Mouse (Mus musculus) MEL (cell line): ENCODE data around the gene Tex101. TPM values are rescaled to one million over a fixed set of nuclear protein-coding genes. Genes with fewer than 3 reads are reported as not detected.
"Not testable (repeated sequence)": the region's sequence is repeated elsewhere in the genome, so short reads cannot be mapped to it uniquely, and the experiment has no call there.

Experiments used
- DNase-seq: peaks from one replicate; pipeline ENCODE4 v3.0.0; 2011; ENCODE audit warnings: low read depth, low spot score
- H3K27ac ChIP-seq: 2 replicates; pipeline ENCODE4 v1.5.1; 2012; ENCODE audit warnings: low read depth, mild to moderate bottlenecking, control low read depth, low read length, moderate library complexity; ENCODE audit not compliant: control insufficient read depth
- H3K27me3 ChIP-seq, 2 experiments: fragments of 150-350 bp in 1 of 2; sonication (generic) in 1 of 2; 2 replicates each; pipeline ENCODE4 v1.6.1; 2012; ENCODE audit warnings: low read length in 2 of 2, mild to moderate bottlenecking in 2 of 2, improper control_type of control experiment in 1 of 2, moderate library complexity in 1 of 2; ENCODE audit not compliant: insufficient read depth in 2 of 2, control insufficient read depth in 1 of 2
- H3K36me3 ChIP-seq, 2 experiments: 2 replicates each; pipeline ENCODE4 v1.6.1; 2012 to 2014; ENCODE audit warnings: low read length in 2 of 2, improper control_type of control experiment in 1 of 2, inconsistent platforms in 1 of 2, mild to moderate bottlenecking in 1 of 2; ENCODE audit not compliant: insufficient read depth in 2 of 2, control insufficient read depth in 1 of 2
- H3K4me1 ChIP-seq, 2 experiments: fragments of 150-350 bp in 1 of 2; sonication (generic) in 1 of 2; 2 replicates each; pipeline ENCODE4 v1.6.1; 2012; ENCODE audit warnings: low read length in 2 of 2, improper control_type of control experiment in 1 of 2, mild to moderate bottlenecking in 1 of 2; ENCODE audit not compliant: insufficient read depth in 2 of 2, control insufficient read depth in 1 of 2
- H3K4me3 ChIP-seq, 2 experiments: fragments of 150-350 bp in 1 of 2; sonication (generic) in 1 of 2; 2 replicates each; pipeline ENCODE4 v1.5.1; 2012; ENCODE audit warnings: low read depth in 2 of 2, low read length in 2 of 2, mild to moderate bottlenecking in 2 of 2, moderate library complexity in 2 of 2, control low read depth in 1 of 2, improper control_type of control experiment in 1 of 2; ENCODE audit not compliant: control insufficient read depth in 1 of 2, insufficient read depth in 1 of 2
- H3K79me2 ChIP-seq: 2 replicates; pipeline ENCODE4 v1.6.1; 2012; ENCODE audit warnings: mild to moderate bottlenecking, low read length, moderate library complexity; ENCODE audit not compliant: control insufficient read depth, poor library complexity, insufficient read depth
- H3K9ac ChIP-seq: 2 replicates; pipeline ENCODE4 v1.6.1; 2012; ENCODE audit warnings: low read depth, mild to moderate bottlenecking, control low read depth, low read length, moderate library complexity; ENCODE audit not compliant: control insufficient read depth, poor library complexity, severe bottlenecking
- H3K9me3 ChIP-seq: fragments of 150-350 bp; sonication (generic); replicated peaks from 2 replicates; pipeline ENCODE4 v1.6.1; 2012; ENCODE audit warnings: mild to moderate bottlenecking, low read length, improper control_type of control experiment, moderate library complexity; ENCODE audit not compliant: insufficient read depth
- CTCF ChIP-seq, 3 experiments: IDR thresholded peaks in 2 of 3; conservative IDR thresholded peaks in 1 of 3; 2 replicates each; pipeline ENCODE4 v1.5.1; 2011 to 2012; ENCODE audit warnings: low read length in 3 of 3, low read depth in 2 of 3, mild to moderate bottlenecking in 2 of 3, improper control_type of control experiment in 1 of 3, inconsistent platforms in 1 of 3, mixed read lengths in 1 of 3, moderate library complexity in 1 of 3; ENCODE audit not compliant: control insufficient read depth in 1 of 3, insufficient read depth in 1 of 3, poor library complexity in 1 of 3, severe bottlenecking in 1 of 3
- MAX ChIP-seq: IDR thresholded peaks from 2 replicates; pipeline ENCODE4 v1.6.1; 2011; ENCODE audit warnings: low read length, improper control_type of control experiment
- POLR2AphosphoS2 ChIP-seq: IDR thresholded peaks from 2 replicates; pipeline ENCODE4 v1.6.1; 2011; ENCODE audit warnings: low read length, improper control_type of control experiment
- POLR2AphosphoS5 ChIP-seq: IDR thresholded peaks from 2 replicates; pipeline ENCODE4 v1.6.1; 2012; ENCODE audit warnings: low read depth, borderline replicate concordance, mild to moderate bottlenecking, inconsistent platforms, low read length, moderate library complexity, mixed read lengths
- RAD21 ChIP-seq: IDR thresholded peaks from 2 replicates; pipeline ENCODE4 v1.6.1; 2011; ENCODE audit warnings: mild to moderate bottlenecking, low read depth, low read length, improper control_type of control experiment
- SMC3 ChIP-seq: IDR thresholded peaks from 2 replicates; pipeline ENCODE4 v1.6.1; 2011; ENCODE audit warnings: low read depth, low read length, improper control_type of control experiment
- TAL1 ChIP-seq: IDR thresholded peaks from 2 replicates; pipeline ENCODE4 v1.6.1; 2012; ENCODE audit warnings: mild to moderate bottlenecking, inconsistent platforms, low read length, moderate library complexity, mixed read lengths
- UBTF ChIP-seq: IDR thresholded peaks from 2 replicates; pipeline ENCODE4 v1.6.1; 2012; ENCODE audit warnings: low read depth, mild to moderate bottlenecking, inconsistent platforms, low read length, improper control_type of control experiment, moderate library complexity, borderline replicate concordance; ENCODE audit not compliant: insufficient read depth
- ZMIZ1 ChIP-seq: IDR thresholded peaks from 2 replicates; pipeline ENCODE4 v1.6.1; 2012; ENCODE audit warnings: low read depth, mild to moderate bottlenecking, inconsistent platforms, low read length, improper control_type of control experiment, moderate library complexity
- polyA plus RNA-seq, 2 experiments: library from polyadenylated mRNA; stranded (reverse) in 1 of 2; unstranded in 1 of 2; fragments of >175 nt in 1 of 2; fragments of >200 nt in 1 of 2; gene quantifications; 2 replicates each; pipeline versions ENCODE4 v1.2.1 to v1.2.4; 2012; ENCODE audit warnings: low replicate concordance in 2 of 2, low read depth in 1 of 2; ENCODE audit not compliant: insufficient read length in 2 of 2, insufficient read depth in 1 of 2, missing spikeins in 1 of 2
- total RNA-seq: library from RNA; depleted of rRNA; stranded (reverse); fragments of 300-350 nt; gene quantifications from 2 replicates; pipeline ENCODE4 v1.2.3, GENCODE M21; 2012; rRNA removed

Tex101 gene
- total and polyA plus RNA-seq, 3 experiments, result 0.08 to 0.15 TPM; not detected in 1

DNA sequence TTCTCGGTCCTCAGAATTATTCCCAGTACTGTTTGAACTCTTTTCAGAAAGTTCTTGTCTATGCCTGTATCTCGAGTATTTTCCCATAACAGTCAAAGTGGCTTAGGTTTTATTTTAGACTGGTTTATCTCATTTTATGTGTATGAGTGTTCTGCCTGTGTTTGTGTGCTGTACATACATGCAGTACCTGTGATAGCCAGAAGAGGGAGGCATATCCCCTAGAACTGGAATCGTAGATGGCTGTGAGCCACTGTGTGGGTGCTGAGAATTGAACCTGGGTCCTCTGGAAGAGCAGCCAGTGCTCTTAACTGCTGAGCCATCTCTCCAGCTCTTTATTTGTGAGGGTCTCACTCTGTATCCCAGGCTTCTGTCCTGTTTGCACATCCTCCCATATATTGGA is 55.3 kb downstream of the Tex101 start:
- H3K27me3 ChIP-seq, result no peaks in the 10 kb centered on the region
- H3K79me2 ChIP-seq, result no peaks in the 10 kb centered on the region
- no peaks in the 10 kb centered on the region for H3K9me3 ChIP-seq
- H3K9ac ChIP-seq, result no peak overlapping the region
- H3K4me3 ChIP-seq, result no peak overlapping the region
- peaks cover 1 to 15% of the 10 kb centered on the region in 2 experiments for H3K36me3 ChIP-seq
- H3K4me1 ChIP-seq, result peaks cover 0 to 20% of the 10 kb centered on the region in 2 experiments; a peak in 2 of 4 replicates
- H3K27ac ChIP-seq, result no peak overlapping the region
- DNase-seq, result peak; percentile 54
- TF ChIP-seq MAX, result no peak
- peak; percentile 33 for TF ChIP-seq RAD21
- TF ChIP-seq SMC3, result peak; percentile 28; the same call in 1 of the 2 replicates
- peak; percentile 32 to 74 (median 56); a peak in 5 of 6 replicates for TF ChIP-seq CTCF (IDR thresholded peaks at IDR 0.05 in 2 of 3, conservative IDR thresholded peaks at IDR 0.05 in 1 of 3; ENCODE audit: control insufficient read depth in 1 of 3, insufficient read depth in 1 of 3, low read depth in 2 of 3, low read length in 3 of 3, poor library complexity in 1 of 3, severe bottlenecking in 1 of 3)
- TF ChIP-seq, all 39 proteins: peak for 3

DNA sequence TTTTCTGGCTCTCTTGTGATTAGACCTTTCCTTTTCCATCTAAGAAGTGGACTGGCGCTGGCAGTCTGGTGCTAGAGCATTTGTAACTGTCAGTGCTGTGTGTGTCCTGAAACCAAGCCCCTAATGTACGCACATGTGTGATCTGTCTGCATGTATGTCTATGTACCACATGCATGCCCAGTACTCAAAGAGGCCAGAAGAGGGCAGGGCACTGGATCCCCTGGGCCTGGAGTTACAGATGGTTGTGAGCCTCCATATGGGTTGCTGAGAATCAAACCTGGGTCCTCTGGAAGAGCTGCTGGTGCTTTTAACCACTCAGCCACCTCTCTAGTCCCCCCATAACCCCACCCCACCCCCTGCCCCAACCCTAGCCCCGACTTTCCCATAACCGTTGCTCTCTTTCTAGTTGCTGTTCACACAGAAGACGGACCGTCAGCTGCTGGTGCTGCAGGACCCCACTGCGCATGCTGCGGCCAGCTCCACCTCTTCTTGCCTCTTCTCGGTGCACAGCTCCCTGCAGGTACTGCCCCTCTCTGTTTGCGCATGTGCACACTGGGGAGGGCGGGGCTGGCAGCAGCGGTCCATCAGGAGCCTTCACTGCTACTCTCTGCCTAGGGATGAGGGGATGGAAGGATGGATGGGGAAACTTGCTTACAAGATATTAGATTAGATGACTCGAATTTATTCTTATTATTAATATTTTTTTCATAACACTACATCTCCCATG is 56.6 kb downstream of the Tex101 start:
- no peak for TF ChIP-seq POLR2AphosphoS5
- TF ChIP-seq ZMIZ1, result no peak
- no peak for TF ChIP-seq POLR2AphosphoS2
- peak; percentile 20 to 27 (median 22); a peak in 2 of 6 replicates for TF ChIP-seq CTCF (IDR thresholded peaks at IDR 0.05 in 2 of 3, conservative IDR thresholded peaks at IDR 0.05 in 1 of 3; ENCODE audit: control insufficient read depth in 1 of 3, insufficient read depth in 1 of 3, low read depth in 2 of 3, low read length in 3 of 3, poor library complexity in 1 of 3, severe bottlenecking in 1 of 3)
- no peak for TF ChIP-seq TAL1
- TF ChIP-seq UBTF, result no peak
- H3K27me3 ChIP-seq, result no peaks in the 10 kb centered on the region
- H3K9ac ChIP-seq, result no peak overlapping the region
- no peaks in the 10 kb centered on the region for H3K9me3 ChIP-seq
- H3K4me1 ChIP-seq, result peaks cover 0 to 27% of the 10 kb centered on the region in 2 experiments; a peak in 2 of 4 replicates
- no peaks in the 10 kb centered on the region for H3K79me2 ChIP-seq
- no peak overlapping the region for H3K4me3 ChIP-seq
- no peak for DNase-seq
- H3K27ac ChIP-seq, result no peak overlapping the region
- peaks cover 1 to 17% of the 10 kb centered on the region in 2 experiments for H3K36me3 ChIP-seq

DNA sequence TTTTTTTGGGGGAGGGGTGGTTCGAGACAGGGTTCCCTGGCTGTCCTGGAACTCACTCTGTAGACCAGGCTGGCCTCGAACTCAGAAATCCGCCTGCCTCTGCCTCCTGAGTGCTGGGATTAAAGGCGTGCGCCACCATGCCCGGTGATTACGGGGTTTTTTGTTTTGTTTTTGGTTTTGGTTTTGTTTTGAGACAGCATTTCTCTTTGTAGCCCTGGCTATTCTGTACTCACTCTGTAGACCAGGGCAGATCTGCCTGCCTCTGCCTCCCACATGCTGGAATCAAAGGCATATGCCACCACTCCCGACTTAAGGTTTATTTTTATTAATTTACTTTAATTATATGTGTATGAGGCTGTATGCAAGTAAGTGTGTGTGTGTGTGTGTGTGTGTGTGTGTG is 58.1 kb downstream of the Tex101 start:
- H3K79me2 ChIP-seq, DNase-seq, H3K4me3 ChIP-seq, H3K9me3 ChIP-seq, H3K27me3 ChIP-seq, H3K9ac ChIP-seq: not testable (repeated sequence)
- peaks cover 0 to 32% of the 10 kb centered on the region in 2 experiments; a peak in 2 of 4 replicates for H3K4me1 ChIP-seq
- H3K36me3 ChIP-seq, result peaks cover 1 to 22% of the 10 kb centered on the region in 2 experiments
- peak overlapping the region; percentile 77 for H3K27ac ChIP-seq

Other genes with a start within 250 kb of the Tex101 start
- gene Irgc1, start 224.4 kb downstream of the Tex101 start, total RNA-seq, result not detected in 2 replicates
- not detected for gene Irgc1, start 224.4 kb downstream of the Tex101 start, polyA plus RNA-seq
- 8.0 and 9.7 TPM in 2 replicates for gene Plaur, start 214.2 kb downstream of the Tex101 start, total RNA-seq
- 1 to 10 TPM in 1 of 2 experiments, not detected in 1; 8.6 TPM for gene Plaur, start 214.2 kb downstream of the Tex101 start, polyA plus RNA-seq
- gene Cadm4, start 194.7 kb downstream of the Tex101 start, total RNA-seq, result 0.12 and 0.16 TPM in 2 replicates
- gene Cadm4, start 194.7 kb downstream of the Tex101 start, polyA plus RNA-seq, result under 1 TPM in 1 of 2 experiments, not detected in 1; 0.38 TPM
- gene Zfp428, start 169.7 kb downstream of the Tex101 start, total RNA-seq, result 10.3 and 12.4 TPM in 2 replicates
- 10 to 100 TPM in 1 of 2 experiments, not detected in 1; 16.4 TPM for gene Zfp428, start 169.7 kb downstream of the Tex101 start, polyA plus RNA-seq
- not detected in 2 replicates for gene AC161166.1, start 164.2 kb downstream of the Tex101 start, total RNA-seq
- under 1 TPM in 1 of 2 experiments, not detected in 1; 0.13 TPM for gene AC161166.1, start 164.2 kb downstream of the Tex101 start, polyA plus RNA-seq
- 3.6 and 4.7 TPM in 2 replicates for gene Irgq, start 146.0 kb downstream of the Tex101 start, total RNA-seq
- gene Irgq, start 146.0 kb downstream of the Tex101 start, polyA plus RNA-seq, result 1 to 10 TPM in 1 of 2 experiments, not detected in 1; 5.8 TPM
- not detected in 2 replicates for gene Pinlyp, start 130.6 kb downstream of the Tex101 start, total RNA-seq
- gene Pinlyp, start 130.6 kb downstream of the Tex101 start, polyA plus RNA-seq, result not detected
- gene Xrcc1, start 130.4 kb downstream of the Tex101 start, total RNA-seq, result 84.4 and 97.4 TPM in 2 replicates
- gene Xrcc1, start 130.4 kb downstream of the Tex101 start, polyA plus RNA-seq, result 100 to 1,000 TPM; 101 to 574 TPM
- 17.8 and 21.0 TPM in 2 replicates for gene Ethe1, start 89.1 kb downstream of the Tex101 start, total RNA-seq
- gene Ethe1, start 89.1 kb downstream of the Tex101 start, polyA plus RNA-seq, result 10 to 100 TPM in 1 of 2 experiments, not detected in 1; 33.3 TPM
- gene Zfp575, start 89.0 kb downstream of the Tex101 start, total RNA-seq, result 0.26 and 0.58 TPM in 2 replicates
- gene Zfp575, start 89.0 kb downstream of the Tex101 start, polyA plus RNA-seq, result under 1 TPM in 1 of 2 experiments, not detected in 1; 0.50 TPM
- gene Phldb3, start 65.9 kb downstream of the Tex101 start, total RNA-seq, result 6.0 and 6.4 TPM in 2 replicates
- 10 to 100 TPM in 1 of 2 experiments, not detected in 1; 10.8 TPM for gene Phldb3, start 65.9 kb downstream of the Tex101 start, polyA plus RNA-seq
- gene Lypd3, start 40.1 kb downstream of the Tex101 start, total RNA-seq, result not detected in 2 replicates
- gene Lypd3, start 40.1 kb downstream of the Tex101 start, polyA plus RNA-seq, result not detected
- not detected in 2 replicates for gene BC049730, start 32.6 kb upstream of the Tex101 start, total RNA-seq
- gene BC049730, start 32.6 kb upstream of the Tex101 start, polyA plus RNA-seq, result not detected
- gene Gm4763, start 50.2 kb upstream of the Tex101 start, total RNA-seq, result not detected in 2 replicates
- not detected for gene Gm4763, start 50.2 kb upstream of the Tex101 start, polyA plus RNA-seq
- not detected in 2 replicates for gene Cd177, start 83.6 kb upstream of the Tex101 start, total RNA-seq
- gene Cd177, start 83.6 kb upstream of the Tex101 start, polyA plus RNA-seq, result under 1 TPM in 1 of 2 experiments, not detected in 1; 0.11 TPM
- gene Ceacam10, start 100.5 kb upstream of the Tex101 start, total RNA-seq, result not detected in 2 replicates
- under 1 TPM in 1 of 2 experiments, not detected in 1; 0.19 TPM for gene Ceacam10, start 100.5 kb upstream of the Tex101 start, polyA plus RNA-seq
- gene Gm9844, start 185.5 kb upstream of the Tex101 start, total RNA-seq, result 0.54 TPM in 1 of 2 replicates, not detected in the other
- under 1 TPM in 1 of 2 experiments, not detected in 1; 0.95 TPM for gene Gm9844, start 185.5 kb upstream of the Tex101 start, polyA plus RNA-seq
- gene Lypd4, start 193.3 kb upstream of the Tex101 start, total RNA-seq, result not detected in 2 replicates
- gene Lypd4, start 193.3 kb upstream of the Tex101 start, polyA plus RNA-seq, result not detected
- gene Dmrtc2, start 193.4 kb upstream of the Tex101 start, total RNA-seq, result not detected in 2 replicates
- not detected for gene Dmrtc2, start 193.4 kb upstream of the Tex101 start, polyA plus RNA-seq
- gene Rps19, start 207.7 kb upstream of the Tex101 start, total RNA-seq, result 3,168 and 3,580 TPM in 2 replicates
- 1,000 to 10,000 TPM in 1 of 2 experiments, not detected in 1; 2,454 TPM for gene Rps19, start 207.7 kb upstream of the Tex101 start, polyA plus RNA-seq
- 0.13 and 0.23 TPM in 2 replicates for gene Cd79a, start 220.7 kb upstream of the Tex101 start, total RNA-seq
- under 1 TPM in 1 of 2 experiments, not detected in 1; 0.61 TPM for gene Cd79a, start 220.7 kb upstream of the Tex101 start, polyA plus RNA-seq
- gene Arhgef1, start 226.2 kb upstream of the Tex101 start, total RNA-seq, result 43.7 and 53.3 TPM in 2 replicates
- gene Arhgef1, start 226.2 kb upstream of the Tex101 start, polyA plus RNA-seq, result 100 to 1,000 TPM in 1 of 2 experiments, not detected in 1; 163 TPM